Mouse (Mus musculus) hindbrain, embryonic 11.5 days (tissue): ENCODE data around the gene Armh3. TPM values are rescaled to one million over a fixed set of nuclear protein-coding genes. Genes with fewer than 3 reads are reported as not detected.

Source experiments
- ATAC-seq: fragments of 200-750 bp; cut with Nextera tagmentation; 2 replicates; pipeline ENCODE4 v1.8.0; 2017; ENCODE audit warnings: mild to moderate bottlenecking, moderate TSS enrichment, moderate library complexity; ENCODE audit not compliant: low FRiP score
- DNase-seq: peaks from one replicate; pipeline ENCODE4 v3.0.0-alpha.2; 2015; ENCODE audit warnings: low spot score
- H3K27ac ChIP-seq: fragments of 300-500 bp; sonication (generic); 2 replicates; pipeline ENCODE4 v1.5.1; 2014; ENCODE audit warnings: mild to moderate bottlenecking, low read depth, low read length
- H3K27me3 ChIP-seq: fragments of 300-500 bp; sonication (generic); 2 replicates; pipeline ENCODE4 v1.6.1; 2014; ENCODE audit warnings: mild to moderate bottlenecking, low read length, moderate library complexity, mixed read lengths; ENCODE audit not compliant: control insufficient read depth, insufficient read depth
- H3K36me3 ChIP-seq: fragments of 300-500 bp; sonication (generic); 2 replicates; pipeline ENCODE4 v1.6.1; 2014; ENCODE audit warnings: mild to moderate bottlenecking, low read length, moderate library complexity, mixed read lengths; ENCODE audit not compliant: control insufficient read depth, insufficient read depth
- H3K4me1 ChIP-seq: fragments of 300-500 bp; sonication (generic); replicated peaks from 2 replicates; pipeline ENCODE4 v1.6.1; 2014; ENCODE audit warnings: low read length, mixed read lengths; ENCODE audit not compliant: control insufficient read depth, insufficient read depth
- H3K4me2 ChIP-seq: fragments of 300-500 bp; sonication (generic); replicated peaks from 2 replicates; pipeline ENCODE4 v1.6.1; 2014; ENCODE audit warnings: mild to moderate bottlenecking, low read depth, low read length
- H3K4me3 ChIP-seq: fragments of 300-500 bp; sonication (generic); 2 replicates; pipeline ENCODE4 v1.5.1; 2014; ENCODE audit warnings: low read depth, low read length
- H3K9ac ChIP-seq: fragments of 300-500 bp; sonication (generic); 2 replicates; pipeline ENCODE4 v1.6.1; 2014; ENCODE audit warnings: low read depth, low read length
- H3K9me3 ChIP-seq: fragments of 300-500 bp; sonication (generic); 2 replicates; pipeline ENCODE4 v1.6.1; 2016; ENCODE audit warnings: low read length; ENCODE audit not compliant: control insufficient read depth
- WGBS: fragments of 180-500 bp; shearing (Covaris S2); extraction: QIAGEN DNeasy Blood & Tissue Kit; methylation state at CpG from one replicate; pipeline ENCODE4 v1.1.7; 2014; 5-methylcytosine and 5-hydroxymethylcytosine counted together
- polyA plus RNA-seq: library from polyadenylated mRNA; unstranded; fragments of >200 nt; fragmentation: Nextera tagmentation; extraction: Ambion mirVana; gene quantifications from 2 replicates; pipeline ENCODE4 v1.2.1, GENCODE M21; 2014

Armh3 gene
- polyA plus RNA-seq, 1 experiment from 2014 or later, result 15.3 TPM

DNA sequence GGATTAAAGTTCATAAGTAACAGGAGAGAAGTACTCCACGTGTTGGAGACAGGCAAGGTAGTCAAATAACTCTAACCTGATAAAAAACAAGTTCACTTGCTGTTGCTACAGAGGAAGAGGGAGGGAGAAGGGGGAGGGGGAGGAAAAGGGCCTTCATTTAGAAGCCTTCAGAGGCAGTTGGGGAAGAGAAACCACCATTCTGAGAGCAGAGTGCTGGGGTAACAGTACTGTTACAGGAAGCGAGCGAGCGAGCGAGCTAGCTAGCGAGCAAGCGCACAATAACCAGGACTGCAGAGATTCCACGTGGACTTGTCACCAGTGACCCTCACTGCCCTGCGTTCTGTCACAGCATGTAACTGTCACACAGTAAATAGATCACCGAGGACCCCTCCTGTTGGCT is 154.9 kb downstream of the Armh3 start:
- ATAC-seq, result no peak

DNA sequence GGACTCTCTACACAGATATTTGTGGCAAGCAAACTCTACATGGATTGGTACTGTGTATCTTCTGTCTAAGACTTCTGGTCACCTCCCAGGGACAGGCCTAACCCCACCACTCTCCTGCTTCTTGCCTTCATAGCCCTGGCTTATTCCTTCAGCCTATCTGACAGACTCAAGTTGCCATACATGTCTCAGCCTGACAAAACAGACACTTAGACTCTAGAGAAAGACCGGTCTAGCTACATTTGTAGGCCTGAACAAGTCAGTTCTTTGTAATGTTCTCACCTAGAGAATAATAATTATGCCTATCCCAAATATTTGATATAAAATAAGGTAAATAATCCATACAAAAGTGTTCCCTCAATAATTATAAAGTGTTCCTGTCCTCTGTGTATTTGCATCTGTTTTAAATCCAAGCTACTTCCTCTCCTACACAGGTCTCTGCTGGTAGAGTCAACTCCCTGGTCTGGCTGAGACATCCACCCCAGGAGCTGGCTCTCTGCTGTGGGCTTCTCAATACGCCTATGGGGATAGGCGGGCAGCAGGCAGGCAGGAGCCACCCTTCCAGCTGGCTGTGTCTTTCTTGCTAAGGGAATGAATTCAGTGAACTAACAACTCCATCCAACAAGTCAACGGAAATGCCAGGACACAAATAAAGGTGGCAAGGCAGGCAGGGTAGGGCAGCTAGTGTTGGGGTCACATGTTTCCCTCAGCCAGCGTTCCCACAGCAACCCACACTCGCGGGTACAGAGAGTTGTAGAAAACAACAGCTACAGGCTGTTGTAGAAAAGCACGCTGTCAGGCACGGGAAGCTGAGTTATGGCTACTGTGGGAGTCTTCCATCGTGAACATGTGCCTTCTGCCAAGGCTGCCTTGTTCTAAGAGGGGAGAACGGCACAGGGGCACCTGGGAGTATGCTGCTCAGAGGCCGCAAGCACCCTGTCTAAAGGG is 161.0 kb downstream of the Armh3 start:
- no peak overlapping the region for H3K4me2 ChIP-seq
- H3K9ac ChIP-seq, result no peak overlapping the region
- H3K36me3 ChIP-seq, result no peaks in the 10 kb centered on the region
- H3K27ac ChIP-seq, result no peak overlapping the region
- H3K4me3 ChIP-seq, result no peak overlapping the region
- no peaks in the 10 kb centered on the region for H3K9me3 ChIP-seq
- no peaks in the 10 kb centered on the region for H3K4me1 ChIP-seq
- no peaks in the 10 kb centered on the region for H3K27me3 ChIP-seq
- WGBS, result 88% methylated on average over 12 of the region's 12 CpGs
- ATAC-seq (no peak), DNase-seq (no peak)

More for the DNA sequence above, 154.9 kb downstream of the Armh3 start:
- 43% methylated on average over 10 of the region's 10 CpGs for WGBS
- H3K27ac ChIP-seq, result no peak overlapping the region
- H3K27me3 ChIP-seq, result no peaks in the 10 kb centered on the region
- no peak overlapping the region for H3K9ac ChIP-seq
- H3K9me3 ChIP-seq, result no peaks in the 10 kb centered on the region
- H3K4me2 ChIP-seq, result no peak overlapping the region
- H3K4me3 ChIP-seq, result no peak overlapping the region
- H3K36me3 ChIP-seq, result no peaks in the 10 kb centered on the region
- DNase-seq, result peak; percentile 11
- no peaks in the 10 kb centered on the region for H3K4me1 ChIP-seq

DNA sequence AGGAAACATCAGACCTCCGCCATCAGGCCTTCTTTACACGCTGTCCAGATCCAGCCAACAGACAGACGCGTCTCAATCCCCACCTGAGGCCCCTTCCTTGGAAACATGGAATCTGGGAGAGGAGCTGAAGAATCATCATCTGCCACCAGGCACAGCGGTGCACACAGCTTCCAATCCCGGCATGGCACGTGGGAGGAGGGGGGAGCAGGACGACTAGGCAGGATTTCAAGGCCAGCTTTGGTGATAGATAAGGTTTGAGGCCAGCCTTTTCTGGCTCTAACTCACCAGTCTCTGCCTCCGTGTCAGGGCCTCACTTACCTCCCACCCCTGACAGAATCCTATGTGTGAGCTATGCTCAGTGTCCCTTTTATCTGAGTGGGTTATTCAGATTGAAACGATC is 162.8 kb downstream of the Armh3 start:
- no peaks in the 10 kb centered on the region for H3K9me3 ChIP-seq
- H3K4me3 ChIP-seq, result no peak overlapping the region
- no peaks in the 10 kb centered on the region for H3K4me1 ChIP-seq
- ATAC-seq (no peak), DNase-seq (no peak)
- no peaks in the 10 kb centered on the region for H3K27me3 ChIP-seq
- no peak overlapping the region for H3K27ac ChIP-seq
- H3K9ac ChIP-seq, result no peak overlapping the region
- WGBS, result 85% methylated on average over 10 of the region's 10 CpGs
- H3K4me2 ChIP-seq, result no peak overlapping the region
- H3K36me3 ChIP-seq, result no peaks in the 10 kb centered on the region

DNA sequence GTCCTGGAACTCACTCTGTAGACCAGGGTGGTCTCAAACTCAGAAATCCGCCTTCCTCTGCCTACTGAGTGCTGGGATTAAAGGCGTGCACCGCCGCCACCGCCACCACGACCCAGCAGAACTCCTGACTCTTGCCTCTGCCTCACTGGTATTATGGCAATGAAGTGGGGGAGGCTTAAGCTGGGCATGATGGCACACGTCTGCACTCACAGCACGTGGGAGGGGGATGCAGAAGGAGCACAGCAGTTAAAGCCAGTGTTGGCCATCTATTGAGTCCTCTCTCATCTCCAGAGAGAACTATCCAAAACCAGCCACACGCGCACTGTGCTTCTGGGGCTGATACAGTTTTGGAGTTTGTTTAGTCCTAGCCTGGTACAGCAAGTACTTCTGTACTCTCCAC is 164.6 kb downstream of the Armh3 start:
- 84% methylated on average over 10 of the region's 10 CpGs for WGBS
- DNase-seq (no peak), ATAC-seq (no peak)
- Histone ChIP-seq H3K27ac (no peak overlapping the region), H3K4me3 (no peak overlapping the region), H3K36me3 (no peaks in the 10 kb centered on the region), H3K9ac (no peak overlapping the region), H3K4me1 (no peaks in the 10 kb centered on the region), H3K27me3 (no peaks in the 10 kb centered on the region), H3K9me3 (no peaks in the 10 kb centered on the region), H3K4me2 (no peak overlapping the region)

DNA sequence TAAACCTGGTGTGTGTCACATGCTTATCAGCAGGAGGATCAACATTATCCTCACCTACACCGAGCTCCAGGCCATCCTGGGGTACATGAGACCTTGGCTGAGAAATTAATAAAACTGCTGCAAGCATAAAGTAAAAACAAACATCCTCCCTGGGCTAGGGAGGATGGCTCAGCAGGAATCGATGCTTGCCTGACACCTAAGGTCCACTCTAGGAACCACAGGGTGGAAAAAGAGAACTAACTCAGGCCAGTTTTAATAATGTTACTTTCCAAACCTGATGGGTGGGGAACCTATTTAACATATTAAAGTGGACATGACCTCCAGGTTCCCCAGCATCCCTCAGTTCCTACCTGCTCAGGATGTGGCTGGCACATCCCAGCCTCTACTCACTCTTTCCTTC is 167.6 kb downstream of the Armh3 start:
- Histone ChIP-seq H3K36me3 (no peaks in the 10 kb centered on the region), H3K9me3 (no peaks in the 10 kb centered on the region), H3K27me3 (no peaks in the 10 kb centered on the region), H3K9ac (no peak overlapping the region), H3K4me3 (no peak overlapping the region), H3K4me1 (no peaks in the 10 kb centered on the region), H3K27ac (no peak overlapping the region), H3K4me2 (no peak overlapping the region)
- 67% methylated on average over 2 of the region's 2 CpGs for whole genome bisulfite sequencing
- ATAC-seq, result no peak
- DNase-seq, result no peak

DNA sequence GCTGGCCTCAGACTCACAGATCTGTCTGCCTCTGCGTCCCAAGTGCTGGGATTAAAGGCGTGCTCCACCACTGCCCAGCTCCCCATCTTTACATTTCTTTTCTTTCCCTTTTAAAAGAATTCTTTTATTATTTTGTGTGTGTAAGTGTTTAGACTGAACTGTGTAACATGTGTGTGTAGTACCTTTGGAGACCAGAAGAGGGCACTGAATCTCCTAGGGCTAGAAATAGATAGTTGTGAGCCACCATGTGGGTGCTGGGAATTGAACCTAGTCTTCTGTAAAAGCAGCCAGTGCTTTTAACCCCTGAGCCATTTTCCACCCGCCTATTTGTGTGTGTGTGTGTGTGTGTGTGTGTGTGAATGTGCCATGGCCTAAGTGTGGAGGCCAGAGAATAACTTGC is 170.6 kb downstream of the Armh3 start:
- Histone ChIP-seq H3K27me3 (no peaks in the 10 kb centered on the region), H3K4me3 (no peak overlapping the region), H3K4me1 (no peaks in the 10 kb centered on the region), H3K4me2 (no peak overlapping the region), H3K27ac (no peak overlapping the region), H3K9me3 (no peaks in the 10 kb centered on the region), H3K9ac (no peak overlapping the region), H3K36me3 (no peaks in the 10 kb centered on the region)
- no peak for ATAC-seq
- WGBS, result 92% methylated on average over 3 of the region's 3 CpGs
- no peak for DNase-seq

DNA sequence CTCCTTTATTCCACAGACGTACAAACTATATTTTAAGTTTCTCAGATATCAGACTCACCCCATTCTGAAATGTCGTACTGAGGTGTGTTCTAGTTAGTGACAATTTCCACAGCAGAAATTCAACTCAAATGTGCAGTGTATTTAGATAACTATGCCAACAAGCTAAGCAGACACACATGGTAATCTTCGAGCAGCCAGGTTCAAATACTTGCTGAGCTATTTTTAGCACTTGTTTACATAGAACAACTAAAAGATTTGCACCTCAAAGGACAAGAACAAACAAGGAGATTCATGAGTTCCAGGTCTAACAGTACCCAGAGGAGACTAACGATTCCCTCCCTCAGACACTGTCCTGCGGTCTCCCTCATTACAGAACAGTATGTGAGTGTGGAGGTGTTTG is 171.2 kb downstream of the Armh3 start:
- H3K36me3 ChIP-seq, result no peaks in the 10 kb centered on the region

DNA sequence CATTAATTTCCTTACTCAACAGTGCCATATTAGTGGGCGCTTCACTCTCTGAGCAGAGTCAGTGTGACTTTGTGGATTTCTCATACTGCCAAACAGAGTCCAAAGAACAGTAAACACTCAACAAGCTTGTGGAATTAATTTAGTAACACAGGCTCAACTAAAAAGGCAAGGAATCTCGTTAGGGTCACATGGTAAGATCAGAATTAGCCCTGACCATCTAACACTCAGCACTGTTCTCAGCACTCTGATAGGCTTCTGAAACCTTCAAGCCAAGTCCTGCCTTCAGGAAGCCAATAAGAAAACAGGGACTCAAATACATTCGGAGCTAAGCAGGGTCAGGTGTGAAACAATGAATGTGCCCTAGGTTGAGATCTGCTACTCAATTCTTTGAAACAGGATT is 172.1 kb downstream of the Armh3 start:
- no peaks in the 10 kb centered on the region for H3K27me3 ChIP-seq
- ATAC-seq (no peak), DNase-seq (no peak)
- H3K9me3 ChIP-seq, result no peaks in the 10 kb centered on the region
- H3K36me3 ChIP-seq, result no peaks in the 10 kb centered on the region
- no peak overlapping the region for H3K4me3 ChIP-seq
- H3K4me2 ChIP-seq, result no peak overlapping the region
- no peak overlapping the region for H3K27ac ChIP-seq
- WGBS, result 87% methylated on average over 3 of the region's 3 CpGs
- H3K4me1 ChIP-seq, result no peaks in the 10 kb centered on the region
- no peak overlapping the region for H3K9ac ChIP-seq

More for the DNA sequence above, 171.2 kb downstream of the Armh3 start:
- Histone ChIP-seq H3K9me3 (no peaks in the 10 kb centered on the region), H3K4me3 (no peak overlapping the region), H3K4me2 (no peak overlapping the region), H3K4me1 (no peaks in the 10 kb centered on the region), H3K9ac (no peak overlapping the region), H3K27me3 (no peaks in the 10 kb centered on the region), H3K27ac (no peak overlapping the region)
- WGBS, result 86% methylated on average over 5 of the region's 5 CpGs
- ATAC-seq (no peak), DNase-seq (no peak)

DNA sequence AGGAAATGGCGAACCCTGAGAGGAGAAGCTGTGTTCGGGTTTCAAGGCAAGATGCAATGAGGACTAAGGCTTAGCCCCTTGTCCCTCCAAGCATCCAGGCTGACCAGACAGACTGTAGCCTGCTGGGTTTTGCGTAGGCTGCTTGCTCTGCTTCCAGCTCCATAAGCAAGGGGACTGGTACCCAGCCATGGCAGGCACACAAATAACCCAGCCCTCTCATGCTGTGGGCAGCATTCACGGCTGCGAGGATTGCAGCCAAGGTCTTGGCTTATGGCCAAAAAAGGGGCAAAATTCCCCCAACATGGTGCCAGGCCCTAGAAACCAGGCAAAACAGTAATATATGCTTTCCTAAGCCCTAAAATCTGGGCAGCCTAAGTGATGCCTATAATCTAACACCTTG is 176.5 kb downstream of the Armh3 start:
- ATAC-seq (no peak), DNase-seq (no peak)
- 87% methylated on average over 5 of the region's 5 CpGs for WGBS
- H3K27me3 ChIP-seq, result no peaks in the 10 kb centered on the region
- H3K36me3 ChIP-seq, result no peaks in the 10 kb centered on the region
- no peaks in the 10 kb centered on the region for H3K9me3 ChIP-seq
- no peaks in the 10 kb centered on the region for H3K4me1 ChIP-seq
- H3K27ac ChIP-seq, result no peak overlapping the region
- H3K9ac ChIP-seq, result no peak overlapping the region
- no peak overlapping the region for H3K4me2 ChIP-seq
- H3K4me3 ChIP-seq, result no peak overlapping the region
